Mouse (Mus musculus): ENCODE measurements around the gene Arhgap32. TPM values are rescaled to one million over a fixed set of nuclear protein-coding genes. Genes with fewer than 3 reads are reported as not detected.

Gene Arhgap32
- polyA plus RNA-seq, 1 experiment from 2014 or later, result 0.25 TPM

GRCm38 (mm10) chr9:32136195-32136594 is 20.3 kb downstream of the Arhgap32 start:
- no peaks in the 10 kb centered on the region for H3K4me1 ChIP-seq (ENCODE audit: insufficient read depth)
- no peaks in the 10 kb centered on the region for H3K27me3 ChIP-seq (ENCODE audit: insufficient read depth, low read length)
- no peak overlapping the region for H3K4me2 ChIP-seq (ENCODE audit: low read depth, low read length)
- H3K4me3 ChIP-seq (ENCODE audit: low read depth, low read length), result no peak overlapping the region
- no peaks in the 10 kb centered on the region for H3K36me3 ChIP-seq (replicated peaks; ENCODE audit: insufficient read depth, low read length)
- no peaks in the 10 kb centered on the region for H3K9me3 ChIP-seq (ENCODE audit: low read length)
- no peak for ATAC-seq
- TF ChIP-seq EP300 (IDR thresholded peaks at IDR 0.05; ENCODE audit: low read depth), result no peak
- no peak for TF ChIP-seq CTCF (IDR thresholded peaks at IDR 0.05; ENCODE audit: low read depth)
- no peak for DNase-seq
- H3K27ac ChIP-seq (ENCODE audit: low read depth), result no peak overlapping the region
- no peak overlapping the region for H3K9ac ChIP-seq (replicated peaks)

- Histone ChIP-seq H3K4me2 (ENCODE audit: low read depth, low read length) (no peak overlapping the region), H3K9ac (replicated peaks) (no peak overlapping the region), H3K9me3 (ENCODE audit: low read length) (no peaks in the 10 kb centered on the region), H3K27me3 (ENCODE audit: insufficient read depth, low read length) (no peaks in the 10 kb centered on the region), H3K27ac (ENCODE audit: low read depth) (no peak overlapping the region), H3K4me3 (ENCODE audit: low read depth, low read length) (no peak overlapping the region), H3K36me3 (replicated peaks; ENCODE audit: insufficient read depth, low read length) (no peaks in the 10 kb centered on the region), H3K4me1 (ENCODE audit: insufficient read depth) (no peaks in the 10 kb centered on the region)
- no peak for TF ChIP-seq CTCF (IDR thresholded peaks at IDR 0.05; ENCODE audit: low read depth)
- DNase-seq (no peak), ATAC-seq (no peak)
- WGBS (ENCODE audit: insufficient replicate concordance), result 77% methylated on average over 11 of the region's 11 CpGs
These were observed 20.9 kb downstream of the Arhgap32 start for GRCm38 (mm10) chr9:32136680-32137295.

DNA sequence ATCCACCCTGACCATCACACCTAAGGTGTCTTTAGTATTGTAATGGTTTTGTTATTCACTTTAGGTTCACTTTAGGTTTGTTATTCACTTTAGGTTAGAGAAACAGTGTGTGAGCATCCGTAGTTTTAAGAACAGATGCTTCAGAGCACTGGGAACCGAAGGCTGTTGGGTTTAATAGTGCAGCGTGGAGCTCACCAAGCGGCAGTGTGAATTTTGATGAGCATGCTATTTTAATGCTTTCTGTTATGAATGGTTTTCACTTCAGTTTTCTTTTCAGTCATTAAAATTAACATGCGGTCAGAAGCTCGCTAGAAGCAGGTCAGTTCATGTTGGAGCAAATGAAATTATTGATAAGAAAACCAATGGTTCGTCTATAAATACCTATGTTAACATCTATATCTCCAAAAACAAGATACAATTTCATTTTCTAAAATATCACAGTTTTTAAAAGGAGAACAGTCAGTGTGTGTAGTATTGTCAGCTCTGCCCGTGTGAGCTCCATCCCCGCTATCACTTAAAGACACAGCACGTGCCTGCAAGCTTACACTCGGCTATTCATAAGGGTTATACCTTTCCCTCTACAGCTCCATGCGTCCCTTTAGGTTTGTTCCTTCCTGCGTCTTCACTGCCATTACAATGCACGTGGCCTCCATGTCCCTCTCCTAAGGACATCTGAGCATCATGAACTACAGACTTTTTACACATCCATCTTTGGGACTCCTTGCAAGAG is 21.9 kb downstream of the Arhgap32 start:
- Histone ChIP-seq H3K36me3 (replicated peaks; ENCODE audit: insufficient read depth, low read length) (no peaks in the 10 kb centered on the region), H3K4me2 (ENCODE audit: low read depth, low read length) (no peak overlapping the region), H3K9me3 (ENCODE audit: low read length) (no peaks in the 10 kb centered on the region), H3K27ac (ENCODE audit: low read depth) (no peak overlapping the region), H3K27me3 (ENCODE audit: insufficient read depth, low read length) (no peaks in the 10 kb centered on the region), H3K9ac (replicated peaks) (no peak overlapping the region), H3K4me1 (ENCODE audit: insufficient read depth) (peaks cover 3% of the 10 kb centered on the region; the same call in 1 of the 2 replicates), H3K4me3 (ENCODE audit: low read depth, low read length) (no peak overlapping the region)
- 83% methylated on average over 14 of the region's 14 CpGs for WGBS (ENCODE audit: insufficient replicate concordance)
- ATAC-seq (no peak), DNase-seq (no peak)
- TF ChIP-seq CTCF (IDR thresholded peaks at IDR 0.05; ENCODE audit: low read depth) (no peak), EP300 (IDR thresholded peaks at IDR 0.05; ENCODE audit: low read depth) (no peak)

GRCm38 (mm10) chr9:32138616-32139015 is 22.7 kb downstream of the Arhgap32 start:
- DNase-seq (no peak), ATAC-seq (no peak)
- no peak overlapping the region for H3K27ac ChIP-seq (ENCODE audit: low read depth)
- peaks cover 6% of the 10 kb centered on the region; the same call in 1 of the 2 replicates for H3K4me1 ChIP-seq (ENCODE audit: insufficient read depth)
- H3K4me3 ChIP-seq (ENCODE audit: low read depth, low read length), result no peak overlapping the region
- H3K4me2 ChIP-seq (ENCODE audit: low read depth, low read length), result no peak overlapping the region
- no peak for TF ChIP-seq EP300 (IDR thresholded peaks at IDR 0.05; ENCODE audit: low read depth)
- TF ChIP-seq CTCF (IDR thresholded peaks at IDR 0.05; ENCODE audit: low read depth), result no peak
- H3K9ac ChIP-seq (replicated peaks), result no peak overlapping the region
- H3K27me3 ChIP-seq (ENCODE audit: insufficient read depth, low read length), result no peaks in the 10 kb centered on the region
- H3K36me3 ChIP-seq (replicated peaks; ENCODE audit: insufficient read depth, low read length), result no peaks in the 10 kb centered on the region
- WGBS (ENCODE audit: insufficient replicate concordance), result 56% methylated on average over 5 of the region's 5 CpGs
- H3K9me3 ChIP-seq (ENCODE audit: low read length), result no peaks in the 10 kb centered on the region

DNA sequence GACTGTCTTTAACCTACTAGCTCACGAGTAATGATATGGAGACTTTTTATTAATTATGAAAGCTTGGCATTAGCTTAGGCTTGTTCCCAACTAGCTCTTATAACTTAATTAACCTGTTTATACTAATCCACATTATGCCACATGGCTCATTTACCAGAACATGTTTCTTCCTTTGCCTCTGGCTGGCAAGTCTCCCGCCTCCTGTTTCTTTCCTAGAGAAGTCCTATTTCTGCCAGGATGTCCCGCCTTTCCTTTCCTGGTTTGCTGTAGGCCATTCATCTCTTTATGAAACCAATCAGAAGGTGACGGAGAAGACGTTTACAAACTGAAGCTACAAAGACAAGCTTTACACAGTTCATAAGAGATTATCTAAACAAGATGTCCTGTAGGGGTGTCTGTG is 23.7 kb downstream of the Arhgap32 start:
- Histone ChIP-seq H3K4me2 (ENCODE audit: low read depth, low read length) (no peak overlapping the region), H3K9me3 (ENCODE audit: low read length) (no peaks in the 10 kb centered on the region), H3K4me1 (ENCODE audit: insufficient read depth) (peaks cover 6% of the 10 kb centered on the region; the same call in 1 of the 2 replicates), H3K4me3 (ENCODE audit: low read depth, low read length) (no peak overlapping the region), H3K9ac (replicated peaks) (no peak overlapping the region), H3K27ac (ENCODE audit: low read depth) (no peak overlapping the region), H3K27me3 (ENCODE audit: insufficient read depth, low read length) (no peaks in the 10 kb centered on the region), H3K36me3 (replicated peaks; ENCODE audit: insufficient read depth, low read length) (no peaks in the 10 kb centered on the region)
- no peak for ATAC-seq
- 78% methylated on average over 5 of the region's 5 CpGs for WGBS (ENCODE audit: insufficient replicate concordance)
- DNase-seq, result no peak
- TF ChIP-seq EP300 (IDR thresholded peaks at IDR 0.05; ENCODE audit: low read depth) (no peak), CTCF (IDR thresholded peaks at IDR 0.05; ENCODE audit: low read depth) (no peak)

DNA sequence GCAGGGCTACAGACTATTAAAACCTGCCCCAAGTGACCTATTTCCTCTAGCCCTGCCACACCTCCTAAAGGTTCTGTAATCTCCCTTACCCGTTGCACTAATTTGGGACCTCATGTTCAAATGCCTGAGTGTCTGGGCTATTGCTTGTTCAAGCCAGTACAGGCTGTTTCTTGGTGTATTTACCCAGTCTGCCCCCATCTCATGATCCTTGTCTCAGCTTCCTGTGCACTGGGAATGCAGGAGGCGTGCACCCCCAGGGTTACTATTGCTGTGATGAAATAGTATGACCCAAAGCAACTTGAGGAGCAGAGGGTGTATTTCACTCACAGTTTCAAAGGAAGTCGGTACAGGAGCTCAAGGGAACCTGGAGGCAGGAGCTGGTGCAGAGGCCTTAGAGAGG is 26.9 kb downstream of the Arhgap32 start:
- DNase-seq (no peak), ATAC-seq (0 out of 2 replicates have a peak, but pooled peaks have one; percentile 23)
- H3K4me1 ChIP-seq (ENCODE audit: insufficient read depth), result peaks cover 6% of the 10 kb centered on the region; the same call in 1 of the 2 replicates
- WGBS (ENCODE audit: insufficient replicate concordance), result 62% methylated on average over 3 of the region's 3 CpGs
- no peak overlapping the region for H3K4me3 ChIP-seq (ENCODE audit: low read depth, low read length)
- TF ChIP-seq CTCF (IDR thresholded peaks at IDR 0.05; ENCODE audit: low read depth) (no peak), EP300 (IDR thresholded peaks at IDR 0.05; ENCODE audit: low read depth) (no peak)
- no peaks in the 10 kb centered on the region for H3K27me3 ChIP-seq (ENCODE audit: insufficient read depth, low read length)
- H3K9ac ChIP-seq (replicated peaks), result no peak overlapping the region
- no peak overlapping the region for H3K27ac ChIP-seq (ENCODE audit: low read depth)
- H3K9me3 ChIP-seq (ENCODE audit: low read length), result no peaks in the 10 kb centered on the region
- H3K4me2 ChIP-seq (ENCODE audit: low read depth, low read length), result no peak overlapping the region
- no peaks in the 10 kb centered on the region for H3K36me3 ChIP-seq (replicated peaks; ENCODE audit: insufficient read depth, low read length)
